Mouse (Mus musculus) hindbrain, postnatal 0 days (tissue): ENCODE results near the gene Tert. TPM values are rescaled to one million over a fixed set of nuclear protein-coding genes. Genes with fewer than 3 reads are reported as not detected.

ENCODE experiments used
- ATAC-seq: fragments of 200-750 bp; cut with Nextera tagmentation; 2 replicates; pipeline ENCODE4 v1.8.0; 2017; ENCODE audit warnings: mild to moderate bottlenecking, moderate TSS enrichment, moderate library complexity
- DNase-seq: peaks from one replicate; pipeline ENCODE4 v3.0.0-alpha.2; 2015; ENCODE audit warnings: low spot score
- H3K27ac ChIP-seq: fragments of 300-500 bp; sonication (generic); 2 replicates; pipeline ENCODE4 v1.5.1; 2014; ENCODE audit warnings: mild to moderate bottlenecking
- H3K27me3 ChIP-seq: fragments of 300-500 bp; sonication (generic); 2 replicates; pipeline ENCODE4 v1.6.1; 2014; ENCODE audit warnings: low read length, mixed read lengths; ENCODE audit not compliant: insufficient read depth
- H3K36me3 ChIP-seq: fragments of 300-500 bp; sonication (generic); 2 replicates; pipeline ENCODE4 v1.6.1; 2014; ENCODE audit warnings: low read length, mixed read lengths; ENCODE audit not compliant: insufficient read depth
- H3K4me1 ChIP-seq: fragments of 300-500 bp; sonication (generic); 2 replicates; pipeline ENCODE4 v1.6.1; 2014; ENCODE audit warnings: antibody characterized with exemption, low read length, mixed read lengths; ENCODE audit not compliant: insufficient read depth
- H3K4me2 ChIP-seq: fragments of 300-500 bp; sonication (generic); 2 replicates; pipeline ENCODE4 v1.6.1; 2014; ENCODE audit warnings: low read depth, mild to moderate bottlenecking, low read length, moderate library complexity, mixed read lengths
- H3K4me3 ChIP-seq: fragments of 300-500 bp; sonication (generic); 2 replicates; pipeline ENCODE4 v1.5.1; 2014; ENCODE audit warnings: low read length
- H3K9ac ChIP-seq: fragments of 300-500 bp; sonication (generic); replicated peaks from 2 replicates; pipeline ENCODE4 v1.6.1; 2014; ENCODE audit warnings: mild to moderate bottlenecking, low read length, moderate library complexity, mixed read lengths
- H3K9me3 ChIP-seq: fragments of 300-500 bp; sonication (generic); 2 replicates; pipeline ENCODE4 v1.6.1; 2016; ENCODE audit warnings: low read length, mixed read lengths
- CTCF ChIP-seq: IDR thresholded peaks from 2 replicates; pipeline ENCODE4 v1.5.1; 2016; ENCODE audit warnings: antibody characterized with exemption, control low read depth, low read depth
- WGBS: fragments of 180-500 bp; shearing (Covaris S2); extraction: QIAGEN DNeasy Blood & Tissue Kit; methylation state at CpG from one replicate; pipeline ENCODE4 v1.1.7; 2014; 5-methylcytosine and 5-hydroxymethylcytosine counted together
- polyA plus RNA-seq: library from polyadenylated mRNA; unstranded; fragments of >200 nt; fragmentation: Nextera tagmentation; extraction: Ambion mirVana; gene quantifications from 2 replicates; pipeline ENCODE4 v1.2.1, GENCODE M21; 2015
- total RNA-seq: library from RNA; depleted of rRNA; stranded (reverse); fragments of >200 nt; gene quantifications from 2 replicates; pipeline ENCODE4 v1.2.3, GENCODE M21; 2014

The Tert gene
- total and polyA plus RNA-seq, 2 experiments from 2014 or later, result 2.7 to 8.0 TPM

GRCm38 (mm10) chr13:73684412-73684811, 57.7 kb downstream of the Tert start:
- no peak for TF ChIP-seq CTCF
- Histone ChIP-seq H3K9me3 (no peaks in the 10 kb centered on the region), H3K9ac (no peak overlapping the region), H3K27ac (no peak overlapping the region), H3K4me3 (no peak overlapping the region), H3K36me3 (no peaks in the 10 kb centered on the region), H3K4me2 (no peak overlapping the region), H3K4me1 (no peaks in the 10 kb centered on the region), H3K27me3 (no peaks in the 10 kb centered on the region)
- ATAC-seq (no peak), DNase-seq (no peak)
- WGBS, result 86% methylated on average over 1 of the region's 1 CpGs

GRCm38 (mm10) chr13:73685502-73685901, 58.8 kb downstream of the Tert start:
- Histone ChIP-seq H3K4me1 (no peaks in the 10 kb centered on the region), H3K4me2 (no peak overlapping the region), H3K9ac (no peak overlapping the region), H3K9me3 (no peaks in the 10 kb centered on the region), H3K27me3 (no peaks in the 10 kb centered on the region), H3K4me3 (no peak overlapping the region), H3K36me3 (no peaks in the 10 kb centered on the region), H3K27ac (no peak overlapping the region)
- ATAC-seq (no peak), DNase-seq (no peak)
- WGBS, result 85% methylated on average over 6 of the region's 6 CpGs
- TF ChIP-seq CTCF, result no peak

GRCm38 (mm10) chr13:73687601-73688000, 60.9 kb downstream of the Tert start:
- no peak for ATAC-seq
- no peaks in the 10 kb centered on the region for H3K4me1 ChIP-seq

GRCm38 (mm10) chr13:73688934-73689333, 62.2 kb downstream of the Tert start:
- Histone ChIP-seq H3K4me3 (no peak overlapping the region), H3K9me3 (no peaks in the 10 kb centered on the region), H3K36me3 (no peaks in the 10 kb centered on the region), H3K27ac (no peak overlapping the region), H3K27me3 (no peaks in the 10 kb centered on the region), H3K4me1 (no peaks in the 10 kb centered on the region), H3K9ac (no peak overlapping the region), H3K4me2 (no peak overlapping the region)
- TF ChIP-seq CTCF, result no peak
- no peak for ATAC-seq
- 83% methylated on average over 4 of the region's 4 CpGs for WGBS
- DNase-seq, result no peak

More at GRCm38 (mm10) chr13:73687601-73688000, 60.9 kb downstream of the Tert start:
- Histone ChIP-seq H3K27me3 (no peaks in the 10 kb centered on the region), H3K36me3 (no peaks in the 10 kb centered on the region), H3K4me2 (no peak overlapping the region), H3K9ac (no peak overlapping the region), H3K27ac (no peak overlapping the region), H3K4me3 (no peak overlapping the region), H3K9me3 (no peaks in the 10 kb centered on the region)
- DNase-seq, result no peak
- TF ChIP-seq CTCF, result no peak
- 67% methylated on average over 3 of the region's 3 CpGs for WGBS

- Histone ChIP-seq H3K9ac (no peak overlapping the region), H3K4me2 (no peak overlapping the region), H3K4me3 (no peak overlapping the region), H3K27me3 (no peaks in the 10 kb centered on the region), H3K36me3 (no peaks in the 10 kb centered on the region), H3K4me1 (no peaks in the 10 kb centered on the region), H3K9me3 (no peaks in the 10 kb centered on the region), H3K27ac (no peak overlapping the region)
- ATAC-seq (peak; percentile 88), DNase-seq (peak; percentile 71)
- 28% methylated on average over 10 of the region's 10 CpGs for WGBS
- TF ChIP-seq CTCF, result peak; percentile 74
Measured at GRCm38 (mm10) chr13:73692249-73692868, 65.6 kb downstream of the Tert start.

- 72% methylated on average over 2 of the region's 2 CpGs for WGBS
- TF ChIP-seq CTCF, result no peak
- ATAC-seq, result no peak
Measured at GRCm38 (mm10) chr13:73693333-73693732, 66.6 kb downstream of the Tert start.

GRCm38 (mm10) chr13:73694972-73695371, 68.3 kb downstream of the Tert start:
- DNase-seq, result no peak
- Histone ChIP-seq H3K4me1 (no peaks in the 10 kb centered on the region), H3K9me3 (no peaks in the 10 kb centered on the region), H3K4me3 (no peak overlapping the region), H3K27ac (no peak overlapping the region), H3K36me3 (no peaks in the 10 kb centered on the region), H3K4me2 (no peak overlapping the region), H3K9ac (no peak overlapping the region), H3K27me3 (no peaks in the 10 kb centered on the region)
- no peak for ATAC-seq
- 92% methylated on average over 1 of the region's 1 CpGs for WGBS
- no peak for TF ChIP-seq CTCF

More at GRCm38 (mm10) chr13:73693333-73693732, 66.6 kb downstream of the Tert start:
- H3K27ac ChIP-seq, result no peak overlapping the region
- no peak overlapping the region for H3K4me3 ChIP-seq
- no peaks in the 10 kb centered on the region for H3K4me1 ChIP-seq
- H3K27me3 ChIP-seq, result no peaks in the 10 kb centered on the region
- no peak for DNase-seq
- no peak overlapping the region for H3K4me2 ChIP-seq
- no peaks in the 10 kb centered on the region for H3K36me3 ChIP-seq
- no peak overlapping the region for H3K9ac ChIP-seq
- no peaks in the 10 kb centered on the region for H3K9me3 ChIP-seq
